Mouse (Mus musculus): ENCODE results near the gene Ptprt. TPM values are rescaled to one million over a fixed set of nuclear protein-coding genes. Genes with fewer than 3 reads are reported as not detected.

Ptprt gene
- polyA plus RNA-seq, 1 experiment: 0.01 TPM

DNA sequence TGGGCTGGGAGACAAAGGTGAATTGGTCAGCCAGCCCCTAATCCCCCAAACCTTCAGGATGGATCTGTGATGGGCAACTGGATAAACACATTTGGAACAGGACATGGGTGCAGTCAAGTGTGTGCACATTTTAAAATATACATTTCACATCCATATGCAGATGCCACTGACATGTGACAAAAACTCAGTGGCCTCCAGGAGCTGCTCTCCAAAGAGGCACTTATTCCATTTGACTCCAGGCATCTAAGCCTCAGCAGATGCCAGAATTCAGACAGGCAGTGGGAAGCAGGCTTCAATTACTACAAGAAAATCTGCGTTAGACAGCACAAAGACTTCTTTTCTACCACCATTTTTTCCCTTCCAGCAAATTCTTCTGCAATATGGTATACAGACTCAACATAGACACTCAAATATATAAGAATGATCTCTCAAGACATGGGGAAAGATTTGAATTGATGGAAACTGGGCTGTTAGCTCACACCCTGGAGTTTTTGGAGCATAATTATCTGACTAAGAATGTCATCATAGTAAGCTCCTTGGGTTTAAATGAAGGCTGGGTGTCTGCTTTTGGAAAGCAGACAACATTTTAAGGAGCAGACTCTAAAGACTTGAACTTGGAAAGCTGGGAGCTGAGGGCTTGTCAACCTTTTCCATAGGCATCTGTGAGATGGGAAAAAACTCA lies 580.1 kb downstream of the Ptprt start:
- H3K9me3 ChIP-seq: peaks cover 28% of the 10 kb centered on the region
- no peaks in the 10 kb centered on the region for H3K36me3 ChIP-seq (replicated peaks; ENCODE audit: low read length)
- H3K27me3 ChIP-seq (replicated peaks): no peaks in the 10 kb centered on the region
- no peaks in the 10 kb centered on the region for H3K4me1 ChIP-seq
- no peak for TF ChIP-seq FLI1 (IDR thresholded peaks at IDR 0.05; ENCODE audit: low read length)
- TF ChIP-seq GATA1 (IDR thresholded peaks at IDR 0.05; ENCODE audit: borderline replicate concordance, low read length): no peak
- H3K4me3 ChIP-seq (replicated peaks): no peak overlapping the region

DNA sequence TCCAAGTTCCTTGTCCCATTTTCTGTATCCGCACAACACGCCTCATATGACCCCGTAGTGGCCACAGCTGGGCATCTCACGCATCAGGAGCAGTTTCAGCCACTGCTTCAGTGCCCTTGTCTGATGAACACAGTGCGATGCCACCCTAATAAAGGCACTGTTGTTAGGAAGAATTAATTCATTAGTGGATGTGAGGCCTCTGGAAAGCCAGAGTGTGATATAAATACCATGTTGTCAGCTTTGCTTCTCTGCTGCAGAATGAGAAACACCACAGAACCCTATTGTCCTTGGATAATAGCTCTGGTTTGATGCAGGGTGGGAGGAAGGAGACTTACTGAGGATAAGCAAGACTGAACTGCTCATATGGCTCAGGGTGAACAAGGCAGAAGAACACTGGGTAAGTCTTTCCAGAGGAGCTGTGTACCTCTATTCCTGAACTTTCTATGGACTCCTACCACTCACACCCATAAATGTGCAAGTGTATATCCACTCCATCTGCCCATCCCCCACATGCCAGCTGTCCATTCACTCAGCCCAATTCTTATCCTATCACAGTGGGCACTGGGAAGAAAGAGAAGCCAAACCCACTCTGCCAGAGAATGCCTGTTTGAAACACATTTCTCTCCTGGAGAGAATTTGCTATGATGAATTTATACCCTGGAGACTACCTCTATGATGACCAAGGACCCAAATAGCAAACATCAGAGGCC lies 582.2 kb downstream of the Ptprt start:
- no peak overlapping the region for H3K4me3 ChIP-seq (replicated peaks)
- H3K27me3 ChIP-seq (replicated peaks): no peaks in the 10 kb centered on the region
- H3K4me1 ChIP-seq: no peaks in the 10 kb centered on the region
- H3K9me3 ChIP-seq: peaks cover 27% of the 10 kb centered on the region
- no peak for TF ChIP-seq FLI1 (IDR thresholded peaks at IDR 0.05; ENCODE audit: low read length)
- no peak for TF ChIP-seq GATA1 (IDR thresholded peaks at IDR 0.05; ENCODE audit: borderline replicate concordance, low read length)
- H3K36me3 ChIP-seq (replicated peaks; ENCODE audit: low read length): no peaks in the 10 kb centered on the region

DNA sequence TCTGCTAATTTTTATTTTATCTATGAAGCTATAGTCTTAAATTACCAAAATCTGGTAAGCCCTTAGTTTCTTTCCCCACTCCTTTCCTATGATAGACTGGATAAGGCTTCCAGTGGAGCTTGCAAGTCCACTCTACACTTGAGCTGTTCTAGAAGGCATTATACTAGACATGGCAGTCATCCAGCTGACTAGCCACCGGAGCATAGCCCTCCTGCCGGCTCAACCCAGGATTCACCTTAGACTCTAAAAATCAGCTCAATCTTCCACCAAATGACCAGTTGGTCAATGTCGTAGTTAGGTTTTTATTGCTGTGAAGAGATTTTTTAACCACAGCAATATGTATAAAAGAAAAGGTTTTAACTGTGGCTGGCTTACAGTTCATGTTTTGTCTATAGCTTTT lies 608.1 kb downstream of the Ptprt start:
- Histone ChIP-seq H3K36me3 (replicated peaks; ENCODE audit: low read length) (no peaks in the 10 kb centered on the region), H3K27me3 (replicated peaks) (no peaks in the 10 kb centered on the region), H3K4me3 (replicated peaks) (no peak overlapping the region), H3K9me3 (peaks cover 30% of the 10 kb centered on the region), H3K4me1 (no peaks in the 10 kb centered on the region)
- no peak for TF ChIP-seq FLI1 (IDR thresholded peaks at IDR 0.05; ENCODE audit: low read length)
- TF ChIP-seq GATA1 (IDR thresholded peaks at IDR 0.05; ENCODE audit: borderline replicate concordance, low read length): no peak

DNA sequence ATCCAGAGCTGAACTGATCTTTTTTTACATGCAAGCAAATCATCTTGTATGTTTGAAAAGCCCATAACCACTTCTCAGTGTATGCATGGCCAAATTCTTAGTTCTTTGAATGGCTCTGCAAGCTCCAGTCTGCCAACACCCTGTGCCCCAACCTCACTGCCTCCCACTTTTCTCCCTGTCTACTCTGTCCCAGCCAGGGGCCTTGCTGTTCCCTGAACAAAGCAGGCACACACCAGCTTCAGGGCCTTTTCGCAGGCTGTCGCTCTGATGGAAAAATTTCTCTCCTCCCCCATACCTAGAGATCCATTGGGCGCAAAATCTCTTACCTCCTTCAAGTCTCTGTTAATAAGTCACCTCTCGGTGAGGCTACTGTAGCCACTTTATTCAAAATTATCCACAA lies 610.7 kb downstream of the Ptprt start:
- Histone ChIP-seq H3K27me3 (replicated peaks) (no peaks in the 10 kb centered on the region), H3K9me3 (peaks cover 34% of the 10 kb centered on the region), H3K36me3 (replicated peaks; ENCODE audit: low read length) (no peaks in the 10 kb centered on the region), H3K4me1 (no peaks in the 10 kb centered on the region), H3K4me3 (replicated peaks) (no peak overlapping the region)
- TF ChIP-seq GATA1 (IDR thresholded peaks at IDR 0.05; ENCODE audit: borderline replicate concordance, low read length) (no peak), FLI1 (IDR thresholded peaks at IDR 0.05; ENCODE audit: low read length) (no peak)

DNA sequence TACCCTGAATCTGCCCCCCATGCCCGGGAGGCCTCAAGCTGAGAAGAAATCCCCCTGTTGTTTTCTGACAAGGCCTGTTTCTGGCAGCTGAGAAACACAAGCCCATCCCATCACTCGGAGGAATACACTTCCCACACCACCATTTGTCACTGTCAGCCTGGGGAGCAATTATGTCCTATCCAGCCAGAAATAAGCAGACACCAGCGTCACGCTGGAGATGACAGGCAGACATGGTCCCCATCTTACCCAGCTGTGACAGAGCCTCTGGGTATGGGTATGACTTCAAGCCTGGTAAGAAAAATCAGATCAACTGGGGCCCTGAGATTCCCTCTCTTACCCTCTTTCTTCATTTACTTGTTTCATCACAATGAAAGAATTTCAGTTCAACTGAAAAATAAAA lies 625.3 kb downstream of the Ptprt start:
- TF ChIP-seq GATA1 (IDR thresholded peaks at IDR 0.05; ENCODE audit: borderline replicate concordance, low read length) (no peak), FLI1 (IDR thresholded peaks at IDR 0.05; ENCODE audit: low read length) (no peak)
- no peaks in the 10 kb centered on the region for H3K4me1 ChIP-seq

DNA sequence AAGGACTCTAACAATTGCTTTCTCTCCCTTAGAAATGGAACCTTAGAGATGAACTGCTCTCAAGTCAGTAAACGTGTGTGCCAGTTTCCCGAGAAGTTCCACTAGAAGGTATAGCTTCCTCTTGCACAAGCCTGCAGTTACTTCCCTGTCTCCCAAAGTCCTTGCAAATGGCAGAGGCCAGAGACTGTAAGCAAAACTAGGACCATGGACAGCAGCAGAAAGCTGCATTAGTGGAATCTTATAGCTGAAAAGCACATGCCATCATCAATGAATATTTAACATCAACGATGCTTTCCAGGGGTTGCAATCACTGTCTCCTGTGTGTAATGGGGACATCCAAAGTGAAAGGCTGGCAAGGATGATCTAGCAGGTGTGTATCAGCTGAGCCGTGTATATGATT lies 629.3 kb downstream of the Ptprt start:
- Histone ChIP-seq H3K36me3 (replicated peaks; ENCODE audit: low read length) (no peaks in the 10 kb centered on the region), H3K27me3 (replicated peaks) (no peaks in the 10 kb centered on the region), H3K4me3 (replicated peaks) (no peak overlapping the region), H3K4me1 (no peaks in the 10 kb centered on the region), H3K9me3 (peaks cover 24% of the 10 kb centered on the region)
- TF ChIP-seq GATA1 (IDR thresholded peaks at IDR 0.05; ENCODE audit: borderline replicate concordance, low read length) (no peak), FLI1 (IDR thresholded peaks at IDR 0.05; ENCODE audit: low read length) (no peak)

More for the DNA sequence above, 625.3 kb downstream of the Ptprt start:
- H3K9me3 ChIP-seq: peaks cover 28% of the 10 kb centered on the region
- H3K27me3 ChIP-seq (replicated peaks): no peaks in the 10 kb centered on the region
- no peaks in the 10 kb centered on the region for H3K36me3 ChIP-seq (replicated peaks; ENCODE audit: low read length)
- H3K4me3 ChIP-seq (replicated peaks): no peak overlapping the region

DNA sequence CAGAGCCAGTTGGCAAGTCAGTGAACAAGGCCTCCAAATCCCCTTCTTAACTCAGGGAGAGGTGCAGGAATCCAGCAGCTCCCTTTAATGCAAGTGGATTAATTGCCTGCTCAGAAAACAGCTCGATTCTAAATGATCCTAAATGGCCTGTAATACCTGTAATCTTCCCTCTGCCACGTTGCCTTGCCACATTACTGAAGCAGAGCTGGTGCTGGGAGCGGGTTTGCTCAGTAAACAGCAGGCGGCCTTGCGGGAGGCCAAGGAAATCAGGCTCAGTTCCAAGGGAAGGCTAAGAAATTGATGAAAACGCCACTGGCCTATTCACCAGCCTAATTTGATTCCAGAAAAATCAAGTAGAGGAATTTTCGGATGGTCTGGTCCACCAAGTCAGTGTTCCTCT lies 659.9 kb downstream of the Ptprt start:
- Histone ChIP-seq H3K4me1 (no peaks in the 10 kb centered on the region), H3K4me3 (replicated peaks) (no peak overlapping the region), H3K27me3 (replicated peaks) (no peaks in the 10 kb centered on the region), H3K36me3 (replicated peaks; ENCODE audit: low read length) (no peaks in the 10 kb centered on the region), H3K9me3 (peaks cover 51% of the 10 kb centered on the region)
- no peak for TF ChIP-seq FLI1 (IDR thresholded peaks at IDR 0.05; ENCODE audit: low read length)
- TF ChIP-seq GATA1 (IDR thresholded peaks at IDR 0.05; ENCODE audit: borderline replicate concordance, low read length): no peak

DNA sequence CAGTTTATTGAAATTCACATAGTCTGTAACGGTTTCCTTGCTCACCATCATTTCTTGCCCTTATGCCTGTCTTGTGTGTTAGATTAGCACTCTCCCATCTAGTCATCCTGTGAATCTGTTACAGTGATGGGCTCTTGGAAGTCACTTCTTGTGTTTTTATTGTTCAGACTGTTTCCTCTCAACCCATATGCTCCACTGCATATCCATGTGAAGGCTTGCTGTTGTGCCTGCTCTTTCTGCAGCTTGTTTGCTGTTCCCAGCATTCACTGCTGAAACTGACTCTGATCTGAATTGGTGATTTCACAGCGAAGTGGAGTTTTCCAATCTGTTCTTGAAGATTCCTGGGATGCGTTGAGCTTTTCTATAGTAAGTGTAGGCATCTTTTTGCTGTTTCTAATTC lies 678.6 kb downstream of the Ptprt start:
- no peak for TF ChIP-seq GATA1 (IDR thresholded peaks at IDR 0.05; ENCODE audit: borderline replicate concordance, low read length)
- no peaks in the 10 kb centered on the region for H3K36me3 ChIP-seq (replicated peaks; ENCODE audit: low read length)
- no peaks in the 10 kb centered on the region for H3K27me3 ChIP-seq (replicated peaks)
- H3K4me1 ChIP-seq: no peaks in the 10 kb centered on the region
- 0 out of 2 replicates have a peak, but pooled peaks cover 3% of the 10 kb centered on the region for H3K9me3 ChIP-seq
- H3K4me3 ChIP-seq (replicated peaks): no peak overlapping the region

DNA sequence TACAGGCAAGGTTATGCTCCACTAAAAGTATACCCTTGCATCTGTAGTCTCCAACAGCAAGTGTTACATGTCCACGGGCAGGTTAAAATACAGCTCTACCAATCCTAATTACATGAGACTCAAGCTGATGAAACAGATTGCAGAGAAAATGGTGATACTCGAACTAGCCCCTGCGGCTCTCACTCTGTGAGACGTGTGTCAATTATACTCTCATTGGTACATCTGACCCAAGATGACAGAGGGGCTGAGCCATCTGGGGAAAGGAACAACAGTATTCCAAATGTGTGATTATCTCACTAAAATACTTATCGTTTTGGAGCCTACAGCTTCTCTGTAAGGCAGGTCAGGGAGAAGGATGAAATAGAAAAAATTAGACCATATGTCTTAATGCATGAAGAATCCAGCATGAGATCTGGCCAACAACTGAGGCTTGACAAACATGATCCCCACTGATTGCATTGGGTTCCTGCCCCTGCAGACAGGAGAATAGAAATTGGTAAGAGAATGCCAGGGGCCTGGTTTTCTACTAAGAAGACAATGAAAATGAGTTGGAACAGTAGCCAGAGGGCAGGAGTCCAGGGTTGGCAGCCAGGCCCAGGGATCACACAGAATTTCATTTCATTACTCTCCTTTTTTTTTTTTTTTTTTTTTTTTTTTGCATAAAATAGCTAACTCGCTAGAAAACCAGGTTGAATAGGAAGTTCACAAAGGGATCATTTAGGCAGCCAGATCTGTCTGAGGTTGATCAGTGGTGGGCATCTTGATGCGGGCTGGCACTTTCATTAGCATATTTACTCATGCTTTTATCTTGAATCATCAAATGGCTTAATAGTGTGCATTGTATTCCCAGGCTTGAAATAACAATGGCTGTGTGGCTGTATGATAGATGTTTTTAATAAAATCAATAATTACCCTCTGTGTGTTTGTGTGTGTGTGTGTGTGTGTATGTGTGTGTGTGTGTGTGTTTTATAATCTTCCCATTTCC lies 699.5 kb downstream of the Ptprt start:
- Histone ChIP-seq H3K27me3 (replicated peaks) (no peaks in the 10 kb centered on the region), H3K4me1 (no peaks in the 10 kb centered on the region), H3K36me3 (replicated peaks; ENCODE audit: low read length) (no peaks in the 10 kb centered on the region), H3K9me3 (peaks cover 9% of the 10 kb centered on the region; the same call in 1 of the 2 replicates), H3K4me3 (replicated peaks) (no peak overlapping the region)
- TF ChIP-seq GATA1 (IDR thresholded peaks at IDR 0.05; ENCODE audit: borderline replicate concordance, low read length) (no peak), FLI1 (IDR thresholded peaks at IDR 0.05; ENCODE audit: low read length) (no peak)

Measured in megakaryocyte, embryonic 14.5 days (primary cell).